Mouse (Mus musculus): ENCODE results near the gene Ift122.

DNA sequence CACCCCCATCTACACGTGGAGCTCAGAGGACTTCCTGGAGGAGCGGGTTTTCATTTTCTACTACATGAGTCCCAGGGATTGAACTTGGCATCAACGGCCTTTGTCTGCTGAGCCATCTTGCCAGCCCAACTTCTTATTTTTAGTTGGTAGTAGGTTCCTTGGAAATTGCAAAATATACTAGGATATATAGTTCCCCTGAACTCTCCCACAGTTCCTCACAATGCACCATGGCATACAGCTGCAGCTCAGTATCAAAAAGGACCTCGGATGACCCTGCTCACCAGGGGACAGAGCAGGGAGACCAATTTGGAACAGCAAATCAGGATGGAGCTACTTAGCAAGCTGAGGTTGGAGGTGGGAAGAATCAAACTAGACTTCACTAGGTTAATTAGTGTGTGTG is 38.2 kb upstream of the Ift122 start:
- TF ChIP-seq POLR2A (IDR thresholded peaks at IDR 0.05; ENCODE audit: low read depth, low read length) (no peak), CTCF (IDR thresholded peaks at IDR 0.05; ENCODE audit: extremely low read depth, insufficient read length, insufficient replicate concordance, low read depth, low read length) (no peak)

Measured in small intestine, adult 2 months (tissue).